Mouse (Mus musculus): Measurements from ENCODE around the gene Gm21887. TPM values are rescaled to one million over a fixed set of nuclear protein-coding genes. Genes with fewer than 3 reads are reported as not detected.
"Not testable (repeated sequence)": the region's sequence is repeated elsewhere in the genome, so short reads cannot be mapped to it uniquely, and the experiment has no call there.

The Gm21887 gene
- polyA plus RNA-seq, 1 experiment from 2014 or later = 256 TPM

DNA sequence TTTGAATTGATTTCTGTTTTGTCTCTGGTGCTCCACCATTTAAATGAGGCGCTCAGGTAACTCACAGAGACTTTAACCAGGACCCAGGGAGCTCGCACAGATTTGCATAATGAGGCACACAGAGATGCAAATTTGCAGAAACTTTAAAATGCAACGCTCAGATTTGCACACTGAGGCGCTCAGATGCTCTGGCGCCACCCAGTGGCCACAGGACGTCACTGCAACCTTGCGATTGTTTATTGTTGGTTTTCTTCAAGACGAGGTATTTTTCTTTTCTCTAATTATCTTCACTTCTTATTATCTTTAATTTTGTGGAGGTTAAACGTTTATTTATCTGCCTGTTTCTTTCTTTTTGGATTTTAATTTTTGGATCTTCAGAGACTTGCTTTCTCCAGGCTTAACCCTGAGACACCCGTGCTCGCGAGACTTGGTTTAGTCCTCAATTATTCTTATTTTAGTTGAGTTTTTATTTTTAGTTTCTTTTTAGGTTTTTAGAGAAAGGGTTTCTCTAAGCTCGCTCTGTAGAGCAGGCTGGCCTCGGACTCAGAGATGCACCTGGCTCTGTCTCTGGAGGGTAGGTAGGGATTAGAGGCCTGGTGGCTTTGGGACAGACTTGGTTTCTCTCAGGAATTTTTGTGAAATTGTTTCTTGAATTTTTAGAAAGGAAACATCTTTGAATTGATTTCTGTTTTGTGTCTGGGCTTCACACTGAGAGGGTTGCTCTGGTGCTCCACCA, 10.7 kb downstream of the Gm21887 start:
- H3K4me1 ChIP-seq; H3K27ac ChIP-seq; H3K27me3 ChIP-seq; ATAC-seq (ENCODE audit: insufficient number of reproducible peaks, insufficient read depth, low FRiP score, low TSS enrichment, low read depth); H3K9ac ChIP-seq; H3K4me2 ChIP-seq; H3K4me3 ChIP-seq: not testable (repeated sequence)
- WGBS = 60% methylated on average over 14 of the region's 14 CpGs
- H3K36me3 ChIP-seq = peaks cover 43% of the 10 kb centered on the region
- H3K9me3 ChIP-seq = peaks cover 32% of the 10 kb centered on the region

DNA sequence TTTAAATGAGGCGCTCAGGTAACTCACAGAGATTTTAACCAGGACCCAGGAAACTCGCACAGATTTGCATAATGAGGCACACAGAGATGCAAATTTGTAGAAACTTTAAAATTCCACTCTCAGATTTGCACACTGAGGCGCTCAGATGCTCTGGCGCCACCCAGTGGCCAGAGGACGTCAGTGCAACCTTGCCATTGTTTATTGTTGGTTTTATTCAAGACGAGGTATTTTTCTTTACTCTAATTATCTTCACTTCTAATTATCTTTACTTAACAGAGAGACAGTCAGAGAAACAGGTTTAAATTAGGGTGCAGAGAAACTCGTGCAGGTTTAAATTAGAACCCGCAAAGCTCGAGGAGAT, 11.2 kb downstream of the Gm21887 start:
- ATAC-seq (ENCODE audit: insufficient number of reproducible peaks, insufficient read depth, low FRiP score, low TSS enrichment, low read depth); H3K27ac ChIP-seq; H3K4me2 ChIP-seq; H3K9ac ChIP-seq; H3K4me3 ChIP-seq; H3K27me3 ChIP-seq; H3K4me1 ChIP-seq: not testable (repeated sequence)
- H3K36me3 ChIP-seq = peaks cover 43% of the 10 kb centered on the region
- peaks cover 32% of the 10 kb centered on the region for H3K9me3 ChIP-seq
- WGBS = 51% methylated on average over 9 of the region's 9 CpGs

DNA sequence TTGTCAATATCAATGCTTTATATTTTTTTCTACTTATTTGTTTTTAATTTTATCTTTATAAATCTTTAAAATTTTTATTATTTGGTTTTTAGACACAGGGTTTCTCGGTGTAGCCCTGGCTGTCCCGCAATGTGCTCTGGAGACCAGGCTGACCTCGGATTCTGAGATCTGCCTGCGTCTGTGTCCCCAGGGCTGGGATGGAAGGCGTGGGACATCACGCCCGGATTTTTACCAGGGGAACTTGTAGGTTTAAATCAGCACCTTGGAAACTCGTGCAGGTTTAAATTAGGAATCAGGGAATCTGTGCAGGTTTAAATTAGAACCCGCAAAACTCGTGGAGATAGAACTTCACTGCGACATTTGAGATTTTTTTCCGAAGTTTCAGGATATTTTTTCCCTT, 11.7 kb downstream of the Gm21887 start:
- not testable (repeated sequence) for H3K27ac ChIP-seq; H3K4me2 ChIP-seq; H3K4me1 ChIP-seq; H3K9ac ChIP-seq; ATAC-seq (ENCODE audit: insufficient number of reproducible peaks, insufficient read depth, low FRiP score, low TSS enrichment, low read depth); H3K27me3 ChIP-seq; H3K4me3 ChIP-seq
- 77% methylated on average over 12 of the region's 12 CpGs for WGBS
- Histone ChIP-seq H3K36me3 (peaks cover 41% of the 10 kb centered on the region), H3K9me3 (peaks cover 32% of the 10 kb centered on the region)

DNA sequence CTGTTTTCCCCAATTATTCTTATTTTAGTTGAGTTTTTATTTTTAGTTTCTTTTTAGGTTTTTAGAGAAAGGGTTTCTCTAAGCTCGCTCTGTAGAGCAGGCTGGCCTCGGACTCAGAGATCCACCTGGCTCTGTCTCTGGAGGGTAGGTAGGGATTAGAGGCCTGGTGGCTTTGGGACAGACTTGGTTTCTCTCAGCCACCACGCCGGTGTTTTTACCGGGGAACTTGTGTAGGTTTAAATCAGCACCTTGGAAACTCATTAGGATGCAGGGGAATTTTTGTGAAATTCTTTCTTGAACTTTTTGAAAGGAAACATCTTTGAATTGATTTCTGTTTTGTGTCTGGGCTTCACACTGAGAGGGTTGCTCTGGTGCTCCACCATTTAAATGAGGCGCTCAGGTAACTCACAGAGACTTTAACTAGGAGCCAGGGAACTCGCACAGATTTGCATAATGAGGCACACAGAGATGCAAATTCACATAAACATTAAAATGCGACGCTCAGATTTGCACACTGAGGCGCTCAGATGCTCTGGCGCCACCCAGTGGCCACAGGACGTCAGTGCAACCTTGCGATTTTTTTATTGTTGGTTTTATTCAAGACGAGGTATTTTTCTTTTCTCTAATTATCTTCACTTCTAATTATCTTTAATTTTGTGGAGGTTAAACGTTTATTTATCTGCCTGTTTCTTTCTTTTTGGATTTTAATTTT, 12.4 kb downstream of the Gm21887 start:
- H3K4me2 ChIP-seq; H3K27ac ChIP-seq; H3K4me1 ChIP-seq; H3K4me3 ChIP-seq; H3K9ac ChIP-seq; ATAC-seq (ENCODE audit: insufficient number of reproducible peaks, insufficient read depth, low FRiP score, low TSS enrichment, low read depth); H3K27me3 ChIP-seq: not testable (repeated sequence)
- Histone ChIP-seq H3K36me3 (peaks cover 37% of the 10 kb centered on the region), H3K9me3 (peaks cover 32% of the 10 kb centered on the region)
- WGBS = 52% methylated on average over 15 of the region's 15 CpGs

Other genes starting within 250 kb of the Gm21887 start
- gene 4933400A11Rik, start 230.0 kb upstream of the Gm21887 start, polyA plus RNA-seq (2015; fragmentation: Nextera tagmentation; extraction: Ambion mirVana) = 0.39 and 0.51 TPM in 2 replicates